Mouse (Mus musculus) lung, adult 2 months (tissue): ENCODE results near the gene Ewsr1. TPM values are rescaled to one million over a fixed set of nuclear protein-coding genes. Genes with fewer than 3 reads are reported as not detected.

Experiments used
- DNase-seq: peaks from one replicate; pipeline ENCODE4 v3.0.0; 2022
- H3K4me1 ChIP-seq: fragments of 200-500 bp; 2 replicates; pipeline ENCODE4 v1.6.1; 2011; ENCODE audit warnings: low read length; ENCODE audit not compliant: control insufficient read depth, insufficient read depth
- H3K4me3 ChIP-seq: fragments of 200-500 bp; replicated peaks from 2 replicates; pipeline ENCODE3; 2011; ENCODE audit warnings: low read depth, mild to moderate bottlenecking, control low read depth, low read length; ENCODE audit errors: extremely low read depth
- CTCF ChIP-seq: fragments of 200-500 bp; IDR thresholded peaks from 2 replicates; pipeline ENCODE4 v1.5.1; 2011; ENCODE audit warnings: mild to moderate bottlenecking, low read length, control low read depth; ENCODE audit not compliant: insufficient read depth
- POLR2A ChIP-seq: fragments of 200-500 bp; IDR thresholded peaks from 2 replicates; pipeline ENCODE4 v1.6.1; 2011; ENCODE audit warnings: low read depth, mild to moderate bottlenecking, control low read depth, low read length, borderline replicate concordance; ENCODE audit errors: extremely low read depth
- WGBS: fragments of 180-500 bp; shearing (Covaris S2); methylation state at CpG from one replicate; pipeline ENCODE4 v1.1.7; 2018; 5-methylcytosine and 5-hydroxymethylcytosine counted together
- polyA plus RNA-seq: library from polyadenylated mRNA; depleted of rRNA; stranded (reverse); fragments of >200 nt; gene quantifications from 2 replicates; pipeline ENCODE4 v1.2.3, GENCODE M21; 2012; rRNA removed

Ewsr1 gene
- 255 and 420 TPM in 2 replicates for polyA plus RNA-seq

- under 1% methylated on average over 91 of the region's 92 CpGs for WGBS
- TF ChIP-seq POLR2A (peak; percentile 98), CTCF (no peak)
- peaks cover 7% of the 10 kb centered on the region for H3K4me1 ChIP-seq
- DNase-seq = peak; percentile 99
- peak within 1 kb of the TSS; percentile 89 for H3K4me3 ChIP-seq
These were observed at the start of gene Ewsr1, which contains the start of gene Rhbdd3 for GRCm38 (mm10) chr11:5098736-5099542. Ewsr1 (minus strand) TSS chr11:5099266. Rhbdd3 (plus strand) TSS chr11:5098926.

GRCm38 (mm10) chr11:5145600-5145999, 46.5 kb upstream of the Ewsr1 start:
- peaks cover 8% of the 10 kb centered on the region for H3K4me1 ChIP-seq
- no peak for DNase-seq
- 82% methylated on average over 3 of the region's 3 CpGs for WGBS
- TF ChIP-seq CTCF (no peak), POLR2A (no peak)
- no peak overlapping the region for H3K4me3 ChIP-seq

- Histone ChIP-seq H3K4me3 (no peak overlapping the region), H3K4me1 (peaks cover 15% of the 10 kb centered on the region)
- DNase-seq = no peak
- TF ChIP-seq CTCF = no peak
- no peak for TF ChIP-seq POLR2A
- WGBS = 67% methylated on average over 2 of the region's 2 CpGs
These were observed 42.9 kb upstream of the Ewsr1 start for GRCm38 (mm10) chr11:5141965-5142364.

- 62% methylated on average over 5 of the region's 5 CpGs for WGBS
- H3K4me3 ChIP-seq = no peak overlapping the region
- DNase-seq = no peak
- no peak for TF ChIP-seq CTCF
- peak; percentile 21; the same call in 1 of the 2 replicates for TF ChIP-seq POLR2A
- H3K4me1 ChIP-seq = peaks cover 15% of the 10 kb centered on the region
These were observed 42.2 kb upstream of the Ewsr1 start for GRCm38 (mm10) chr11:5141252-5141651.

GRCm38 (mm10) chr11:5140619-5141018, 41.6 kb upstream of the Ewsr1 start:
- Histone ChIP-seq H3K4me3 (no peak overlapping the region), H3K4me1 (peaks cover 16% of the 10 kb centered on the region)
- 27% methylated on average over 8 of the region's 8 CpGs for WGBS
- DNase-seq = peak; percentile 54
- no peak for TF ChIP-seq CTCF
- TF ChIP-seq POLR2A = no peak

- 63% methylated on average over 9 of the region's 9 CpGs for WGBS
- TF ChIP-seq CTCF = no peak
- no peak for TF ChIP-seq POLR2A
- Histone ChIP-seq H3K4me3 (no peak overlapping the region), H3K4me1 (peaks cover 18% of the 10 kb centered on the region)
- DNase-seq = no peak
These were observed 40.3 kb upstream of the Ewsr1 start for GRCm38 (mm10) chr11:5139372-5139771.

GRCm38 (mm10) chr11:5138642-5139041, 39.6 kb upstream of the Ewsr1 start:
- DNase-seq = peak; percentile 67
- TF ChIP-seq POLR2A = no peak
- no peak for TF ChIP-seq CTCF
- Histone ChIP-seq H3K4me3 (no peak overlapping the region), H3K4me1 (peaks cover 18% of the 10 kb centered on the region)
- 59% methylated on average over 2 of the region's 2 CpGs for WGBS

- peak; percentile 64 for DNase-seq
- Histone ChIP-seq H3K4me1 (peaks cover 16% of the 10 kb centered on the region), H3K4me3 (peak overlapping the region; percentile 36)
- 62% methylated on average over 11 of the region's 11 CpGs for WGBS
- no peak for TF ChIP-seq POLR2A
These were observed 36.8 kb upstream of the Ewsr1 start for GRCm38 (mm10) chr11:5135914-5136313.

- Histone ChIP-seq H3K4me3 (no peak overlapping the region), H3K4me1 (peaks cover 3% of the 10 kb centered on the region)
- TF ChIP-seq CTCF (no peak), POLR2A (no peak)
- no peak for DNase-seq
- WGBS = 64% methylated on average over 4 of the region's 4 CpGs
These were observed 33.7 kb upstream of the Ewsr1 start for GRCm38 (mm10) chr11:5132751-5133150.
